Mouse (Mus musculus): ENCODE results near the gene 4930402F06Rik. TPM values are rescaled to one million over a fixed set of nuclear protein-coding genes. Genes with fewer than 3 reads are reported as not detected.

The 4930402F06Rik gene
- total RNA-seq (2017) = 0.61 TPM in 1 of 2 replicates, not detected in the other

DNA sequence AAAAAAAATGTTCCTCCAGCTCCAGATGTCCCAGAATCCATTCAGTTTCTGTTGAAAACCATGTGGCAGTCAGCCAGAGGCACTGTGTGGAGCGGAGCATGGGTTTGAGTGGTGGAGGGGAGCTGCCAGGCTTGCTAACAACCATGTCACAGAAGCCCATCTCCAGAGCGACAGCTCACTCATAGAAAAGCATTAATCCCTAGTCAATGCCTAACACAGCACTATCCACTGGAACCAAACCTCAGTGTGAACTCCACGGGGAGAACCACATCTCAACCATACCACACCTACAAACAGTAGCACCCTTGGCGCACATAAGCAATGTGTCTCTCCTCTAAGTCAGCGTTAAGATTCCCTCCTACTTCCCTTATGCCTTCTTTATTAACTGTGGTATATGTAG is at the start of gene 4930402F06Rik:
TSS of gene 4930402F06Rik (minus strand) at position 80 of the 400 bp plus-strand sequence.
- ATAC-seq (ENCODE audit: extremely low read depth, insufficient number of reproducible peaks, low FRiP score, poor library complexity, severe bottlenecking) = no peak

DNA sequence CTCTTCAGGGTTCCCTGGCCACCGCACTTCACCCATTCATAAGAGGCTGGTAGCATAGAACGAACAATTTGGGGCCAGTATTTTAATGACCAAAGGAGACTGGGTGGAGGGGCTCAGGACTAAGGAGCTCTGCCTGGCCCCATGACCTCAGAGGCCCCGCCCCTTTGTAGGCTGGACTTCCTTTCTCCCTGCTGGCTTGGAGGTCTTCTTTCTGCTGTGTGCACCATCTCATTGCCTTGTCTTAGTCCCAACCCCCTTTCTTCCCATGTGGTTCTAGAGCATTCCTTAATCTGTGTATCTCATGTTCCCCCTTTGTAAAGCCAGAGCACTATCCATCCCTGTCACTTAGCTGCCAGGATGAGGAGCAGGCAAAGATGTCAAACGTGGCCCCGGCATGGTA is 49.3 kb upstream of the 4930402F06Rik start:
- ATAC-seq (ENCODE audit: extremely low read depth, insufficient number of reproducible peaks, low FRiP score, poor library complexity, severe bottlenecking) = no peak

DNA sequence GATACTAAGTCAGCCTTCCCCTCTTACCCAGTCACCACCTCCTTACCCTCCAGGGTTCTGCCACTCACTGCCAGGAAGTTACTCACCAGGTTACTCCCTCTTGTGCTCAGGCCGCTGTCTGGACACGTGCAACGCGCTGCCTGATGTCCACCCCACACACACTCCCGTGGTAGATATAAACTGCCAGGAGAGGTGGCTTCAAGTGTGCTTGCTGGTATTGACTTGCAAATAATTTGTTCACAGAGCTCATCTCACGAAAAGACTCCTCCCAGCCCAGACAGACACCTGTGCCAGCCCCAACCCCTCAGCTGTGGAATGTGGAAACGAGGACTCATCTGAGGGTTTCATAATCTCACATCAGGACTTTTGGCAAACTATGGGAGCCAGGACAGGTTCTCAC is 48.6 kb upstream of the 4930402F06Rik start:
- ATAC-seq (ENCODE audit: extremely low read depth, insufficient number of reproducible peaks, low FRiP score, poor library complexity, severe bottlenecking) = no peak

DNA sequence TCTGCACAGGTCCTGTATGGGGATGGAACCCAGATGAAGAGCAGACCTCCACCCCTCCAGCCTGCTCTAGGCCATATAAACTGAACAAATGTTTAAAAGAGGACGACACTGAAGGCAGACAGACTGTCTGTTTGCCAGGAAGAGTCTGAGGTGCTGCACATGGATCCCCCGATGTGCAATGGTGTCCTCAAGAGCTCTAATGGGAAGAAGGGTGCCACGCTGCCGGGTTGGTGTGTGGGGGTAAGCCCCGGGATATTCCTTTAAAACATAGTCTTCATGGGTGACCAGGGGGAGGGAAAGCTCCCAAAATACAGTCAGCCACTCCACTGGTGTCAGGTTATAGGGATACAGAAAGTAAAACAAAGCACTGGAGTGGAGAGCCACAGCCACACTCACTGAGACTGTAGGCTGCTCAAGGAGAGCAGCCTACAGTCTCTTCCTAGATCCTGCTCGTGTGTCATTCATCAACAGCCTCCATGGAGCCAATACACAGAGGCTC is 47.8 kb upstream of the 4930402F06Rik start:
- no peak for ATAC-seq (ENCODE audit: extremely low read depth, insufficient number of reproducible peaks, low FRiP score, poor library complexity, severe bottlenecking)

DNA sequence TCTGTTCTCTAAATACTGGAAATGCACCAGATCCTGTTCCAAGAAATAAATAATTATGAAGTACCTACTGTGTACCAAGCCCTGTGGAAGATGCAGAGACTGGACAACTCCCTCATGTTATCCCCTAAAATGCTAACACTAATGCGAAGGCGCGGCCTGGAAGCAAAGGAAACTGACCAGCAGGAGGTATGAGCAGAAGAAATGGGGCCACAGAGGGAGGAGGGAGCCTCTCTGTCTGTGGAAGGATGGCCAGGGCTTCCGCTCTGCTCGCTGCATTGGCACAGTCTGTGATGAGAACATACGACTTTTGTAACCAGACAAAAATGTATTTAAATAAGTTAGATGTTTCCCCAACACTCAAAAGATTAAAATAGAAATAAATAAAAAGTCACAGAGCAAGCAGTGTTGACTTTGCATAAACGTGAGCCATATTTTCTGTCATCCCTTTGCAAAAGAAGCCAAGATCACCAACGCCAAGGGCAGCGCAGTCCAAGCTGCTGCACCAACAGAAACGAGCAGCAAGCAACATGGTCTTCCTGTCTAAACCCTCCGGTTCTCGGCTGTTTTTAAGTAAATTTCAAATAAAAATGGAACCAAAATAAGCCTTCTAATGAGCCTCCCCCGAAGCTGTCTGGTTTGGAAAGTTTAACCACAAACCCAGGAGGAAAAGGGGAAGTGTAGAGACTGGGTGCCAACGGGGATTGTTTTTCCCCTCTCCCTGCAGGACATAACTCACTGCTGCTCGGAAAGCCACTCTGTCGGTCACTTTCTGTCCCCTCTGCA is 47.2 kb upstream of the 4930402F06Rik start:
- ATAC-seq (ENCODE audit: extremely low read depth, insufficient number of reproducible peaks, low FRiP score, poor library complexity, severe bottlenecking) = no peak

DNA sequence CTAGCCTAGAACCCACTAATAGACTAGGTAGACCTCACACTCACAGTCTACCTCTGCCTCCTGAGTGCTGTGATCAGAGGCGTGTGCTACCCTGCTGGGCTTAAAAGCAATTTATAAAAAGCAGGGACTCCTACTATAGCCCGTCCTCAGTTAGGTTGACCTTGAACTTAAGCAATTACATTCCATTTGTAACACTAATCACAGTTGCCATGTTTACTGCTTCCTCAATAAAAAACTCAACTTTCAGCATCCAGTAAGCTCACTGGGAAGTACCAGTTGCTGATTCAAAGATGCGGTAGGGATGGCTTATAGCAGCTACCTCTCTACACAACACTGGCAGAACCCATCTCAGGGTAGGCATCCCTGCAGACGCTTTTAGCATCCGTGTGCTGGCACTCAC is 46.4 kb upstream of the 4930402F06Rik start:
- ATAC-seq (ENCODE audit: extremely low read depth, insufficient number of reproducible peaks, low FRiP score, poor library complexity, severe bottlenecking) = no peak

DNA sequence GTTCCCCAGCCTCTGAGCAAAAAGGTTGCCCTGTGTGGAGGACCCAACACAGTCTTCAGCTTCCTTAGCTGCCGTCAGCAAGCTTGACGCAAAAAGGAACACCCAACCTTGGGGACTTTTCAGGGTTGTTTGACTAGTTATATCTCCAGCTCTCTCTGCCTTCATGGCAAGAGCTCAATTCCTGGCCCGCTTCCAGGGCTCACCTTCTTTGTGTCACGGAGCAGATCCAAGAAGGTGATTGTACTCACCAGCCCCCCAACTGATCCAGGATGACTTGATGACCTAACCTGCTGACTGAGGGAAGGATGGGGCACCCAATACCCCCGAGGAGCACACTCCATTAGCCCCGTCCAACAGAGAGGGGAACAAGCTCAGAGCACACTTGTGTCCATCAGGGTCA is 45.1 kb upstream of the 4930402F06Rik start:
- ATAC-seq (ENCODE audit: extremely low read depth, insufficient number of reproducible peaks, low FRiP score, poor library complexity, severe bottlenecking) = no peak

DNA sequence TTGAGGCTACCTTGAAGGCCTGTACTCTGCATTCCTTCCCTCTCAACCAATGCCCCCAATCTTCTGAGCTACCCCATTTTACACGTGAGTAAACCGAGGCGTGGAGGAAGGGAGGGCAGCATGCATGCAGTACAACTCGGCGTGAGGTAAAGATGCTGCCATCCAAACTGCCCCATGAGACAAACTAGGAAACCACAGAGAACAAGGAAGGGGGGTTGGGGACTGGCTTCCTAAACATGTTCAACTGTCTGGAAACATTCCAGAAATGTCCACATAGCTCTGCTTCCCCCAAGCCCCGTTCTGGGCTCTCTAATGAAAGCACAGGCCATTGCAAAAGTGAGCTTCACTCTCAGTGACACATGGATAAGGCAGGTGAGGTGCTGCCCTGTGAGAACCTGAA is 44.4 kb upstream of the 4930402F06Rik start:
- ATAC-seq (ENCODE audit: extremely low read depth, insufficient number of reproducible peaks, low FRiP score, poor library complexity, severe bottlenecking) = no peak

DNA sequence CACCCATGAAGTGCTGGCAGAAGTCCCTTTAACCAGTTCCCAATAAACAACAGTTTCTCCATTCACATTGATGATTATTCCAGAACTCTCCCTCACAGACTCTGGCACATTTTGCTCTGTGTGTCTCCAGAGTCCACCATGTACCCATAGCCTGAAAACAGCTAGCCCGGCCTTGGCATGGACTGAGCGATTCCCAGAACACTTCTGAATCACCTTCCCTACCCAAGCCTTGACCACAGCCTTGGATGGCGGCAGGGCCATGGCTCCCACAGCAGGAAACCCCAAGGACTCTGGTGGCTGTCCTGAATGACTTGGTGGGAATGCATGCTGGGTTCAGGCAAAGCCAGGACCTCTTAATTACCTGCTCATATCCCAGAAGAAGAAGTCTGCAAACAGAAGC is 43.5 kb upstream of the 4930402F06Rik start:
- ATAC-seq (ENCODE audit: extremely low read depth, insufficient number of reproducible peaks, low FRiP score, poor library complexity, severe bottlenecking) = no peak

DNA sequence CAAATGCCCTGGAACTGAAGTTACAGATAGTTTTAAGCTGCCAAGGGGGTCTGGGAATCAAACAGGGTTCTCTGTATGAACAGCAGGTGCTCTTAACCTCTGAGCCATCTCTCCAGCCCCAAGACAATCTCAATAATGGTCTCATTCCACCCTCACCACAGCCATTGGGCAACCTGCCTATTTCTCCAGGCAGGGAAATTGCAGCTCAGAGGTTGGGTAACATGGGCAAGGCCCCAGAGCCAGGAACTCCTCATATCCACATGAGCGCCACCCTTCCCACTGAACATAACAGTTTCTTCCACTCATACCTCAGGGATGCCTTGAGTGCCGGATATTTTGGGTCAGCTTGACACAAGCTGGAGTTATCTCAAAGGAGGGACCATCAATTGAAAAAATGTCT is 40.8 kb upstream of the 4930402F06Rik start:
- no peak for ATAC-seq (ENCODE audit: extremely low read depth, insufficient number of reproducible peaks, low FRiP score, poor library complexity, severe bottlenecking)

DNA sequence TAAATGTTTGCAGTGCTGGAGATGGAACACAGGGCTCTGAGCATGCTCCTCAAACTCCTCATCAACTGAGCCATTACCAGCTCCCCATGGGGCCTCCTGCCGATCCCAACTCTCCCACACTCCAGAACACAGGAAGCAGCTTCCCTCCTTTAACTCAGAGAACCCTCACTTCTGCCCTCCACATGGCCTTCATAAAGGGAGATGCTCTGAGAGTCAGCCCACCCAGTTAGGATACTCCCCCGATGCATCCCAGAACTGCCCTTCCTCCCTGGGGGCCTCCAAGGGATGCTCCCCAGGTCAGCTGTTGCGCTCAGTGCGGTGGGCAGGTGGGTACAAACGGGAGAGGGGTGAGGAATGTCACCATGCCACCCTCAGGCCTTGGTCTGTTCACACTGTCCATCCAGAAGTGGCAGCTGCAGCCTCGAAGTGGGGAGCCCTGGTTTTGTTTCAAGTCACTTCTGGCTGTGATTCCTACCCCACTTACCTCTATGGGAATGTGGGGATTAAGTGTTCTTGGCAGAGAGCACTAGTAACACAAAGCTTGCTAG is 37.7 kb upstream of the 4930402F06Rik start:
- no peak for ATAC-seq (ENCODE audit: extremely low read depth, insufficient number of reproducible peaks, low FRiP score, poor library complexity, severe bottlenecking)

DNA sequence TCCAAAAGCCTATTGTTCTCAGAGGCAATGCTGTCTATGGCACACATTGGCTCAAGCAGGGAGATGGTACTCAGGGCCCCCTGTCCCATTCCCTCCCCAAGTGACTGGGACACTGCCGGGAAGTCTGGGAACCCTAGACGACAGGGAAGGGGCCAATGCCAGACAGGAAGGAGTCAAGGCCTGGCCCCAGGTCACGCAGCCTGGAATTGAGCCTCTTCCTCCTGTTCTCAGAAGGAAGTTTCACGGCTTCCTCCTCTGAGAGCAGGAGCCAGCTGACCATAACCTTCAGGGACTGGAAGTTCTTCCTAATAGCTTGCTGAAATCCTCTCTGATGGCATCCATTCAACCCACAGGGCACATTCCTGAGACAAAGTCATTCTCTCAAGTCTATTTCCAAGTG is 36.5 kb upstream of the 4930402F06Rik start:
- no peak for ATAC-seq (ENCODE audit: extremely low read depth, insufficient number of reproducible peaks, low FRiP score, poor library complexity, severe bottlenecking)

DNA sequence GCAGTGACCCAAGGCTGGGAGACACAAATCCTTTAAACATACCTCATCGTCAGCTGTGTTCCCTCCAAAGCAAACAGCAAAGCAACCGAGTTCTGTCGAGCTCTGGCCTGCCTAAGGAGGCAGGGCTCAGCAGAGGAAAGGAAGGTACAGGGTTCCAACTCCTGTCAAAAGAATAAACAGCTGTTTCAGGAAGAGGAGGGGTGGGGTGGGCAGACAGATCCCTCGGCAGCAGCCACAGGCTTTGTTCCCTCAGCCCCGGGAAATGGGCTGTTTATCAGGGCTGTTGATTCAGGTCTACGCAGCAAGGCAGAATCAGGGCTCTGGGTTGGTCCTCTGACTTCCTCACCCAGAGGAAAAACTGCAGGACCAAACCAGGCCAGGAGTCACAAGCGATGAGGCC is 35.5 kb upstream of the 4930402F06Rik start:
- ATAC-seq (ENCODE audit: extremely low read depth, insufficient number of reproducible peaks, low FRiP score, poor library complexity, severe bottlenecking) = no peak

DNA sequence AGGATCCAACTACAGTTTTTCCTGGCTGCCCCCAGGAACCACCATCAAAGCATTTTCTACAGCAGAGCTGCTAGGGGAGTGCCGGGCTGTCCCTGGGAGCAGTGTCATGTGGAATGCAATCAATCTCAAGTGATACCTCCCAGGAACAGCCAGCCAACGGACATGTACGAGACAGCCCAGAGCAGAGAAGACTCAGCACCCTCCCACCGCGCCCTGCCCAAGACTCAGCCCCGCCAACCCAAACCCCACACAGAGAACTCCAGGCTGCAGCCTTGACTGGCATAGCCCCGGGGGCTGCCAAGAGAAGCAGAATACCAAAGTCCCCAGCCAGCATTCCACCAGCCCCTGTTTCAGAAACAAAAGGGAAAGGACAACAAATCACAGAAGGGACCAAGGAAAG is 35.0 kb upstream of the 4930402F06Rik start:
- ATAC-seq (ENCODE audit: extremely low read depth, insufficient number of reproducible peaks, low FRiP score, poor library complexity, severe bottlenecking) = no peak

DNA sequence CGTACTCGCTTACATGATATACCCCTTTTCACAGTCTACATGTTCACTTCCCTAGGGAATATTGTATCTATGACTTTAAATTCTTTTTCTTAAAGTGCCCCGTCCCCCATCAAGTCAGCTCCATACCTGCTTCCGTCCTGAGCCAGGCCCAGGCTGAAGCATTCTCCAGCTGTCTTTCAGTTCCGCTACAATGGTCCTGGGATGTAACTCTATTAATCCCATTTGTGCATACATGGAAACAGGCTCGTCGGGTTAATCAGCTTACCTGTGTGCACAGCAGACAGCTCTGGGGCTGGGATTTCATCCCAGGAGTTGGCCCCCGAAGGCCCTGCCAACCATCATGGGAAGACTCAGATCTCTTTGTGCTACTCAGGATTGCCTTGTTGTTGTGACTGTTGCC is 33.8 kb upstream of the 4930402F06Rik start:
- no peak for ATAC-seq (ENCODE audit: extremely low read depth, insufficient number of reproducible peaks, low FRiP score, poor library complexity, severe bottlenecking)

DNA sequence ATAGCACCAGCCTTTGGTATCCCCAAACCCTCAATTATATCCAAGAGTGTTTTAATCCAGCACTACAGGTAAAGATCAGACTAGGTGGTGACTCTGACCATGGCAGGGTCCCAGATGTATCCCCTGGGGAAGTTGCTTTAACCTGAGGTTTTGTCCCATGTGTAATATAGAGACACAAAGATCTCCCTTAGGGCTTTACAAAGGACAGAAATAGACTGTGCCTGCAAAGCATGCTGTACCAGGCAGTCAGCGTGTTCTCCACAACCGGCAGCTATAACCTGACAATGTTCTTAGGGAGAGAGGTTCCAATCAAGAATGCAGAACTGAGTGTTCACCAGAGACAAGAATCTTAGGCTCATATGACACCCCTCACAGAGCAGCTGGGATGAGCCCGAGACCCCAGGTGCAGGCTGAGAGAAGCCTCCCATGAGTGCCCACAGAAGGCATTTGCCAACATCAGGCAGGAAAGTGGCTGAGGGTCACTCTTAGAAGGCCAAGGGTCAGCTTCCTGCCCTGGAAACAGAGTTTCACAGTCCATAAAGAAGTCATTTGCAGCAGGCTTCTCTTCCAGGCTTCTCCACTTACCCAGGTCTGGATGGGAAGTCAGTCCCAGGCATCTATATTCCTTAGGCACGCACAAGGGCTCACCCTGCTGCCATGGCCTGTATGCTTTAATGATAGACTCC is 31.8 kb upstream of the 4930402F06Rik start:
- no peak for ATAC-seq (ENCODE audit: extremely low read depth, insufficient number of reproducible peaks, low FRiP score, poor library complexity, severe bottlenecking)

DNA sequence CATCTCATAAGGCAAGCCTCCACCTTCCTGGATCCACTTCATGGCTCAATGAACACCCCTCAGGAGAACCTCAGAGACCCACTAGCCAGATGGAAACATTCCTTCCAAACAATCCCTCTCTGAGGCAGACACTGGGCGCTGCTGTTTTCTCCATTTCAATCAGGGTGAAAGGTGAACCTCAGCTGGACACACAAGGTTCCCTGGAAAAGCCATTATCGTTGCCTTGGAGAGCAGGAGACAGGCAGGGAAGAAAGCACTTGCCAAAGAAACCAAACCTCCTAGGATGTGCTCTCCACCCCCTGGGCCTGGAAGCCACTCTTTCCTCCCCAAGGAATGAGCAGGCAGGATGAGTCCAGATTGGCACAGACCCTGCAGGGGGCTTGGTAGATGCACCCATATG is 30.6 kb upstream of the 4930402F06Rik start:
- ATAC-seq (ENCODE audit: extremely low read depth, insufficient number of reproducible peaks, low FRiP score, poor library complexity, severe bottlenecking) = no peak

DNA sequence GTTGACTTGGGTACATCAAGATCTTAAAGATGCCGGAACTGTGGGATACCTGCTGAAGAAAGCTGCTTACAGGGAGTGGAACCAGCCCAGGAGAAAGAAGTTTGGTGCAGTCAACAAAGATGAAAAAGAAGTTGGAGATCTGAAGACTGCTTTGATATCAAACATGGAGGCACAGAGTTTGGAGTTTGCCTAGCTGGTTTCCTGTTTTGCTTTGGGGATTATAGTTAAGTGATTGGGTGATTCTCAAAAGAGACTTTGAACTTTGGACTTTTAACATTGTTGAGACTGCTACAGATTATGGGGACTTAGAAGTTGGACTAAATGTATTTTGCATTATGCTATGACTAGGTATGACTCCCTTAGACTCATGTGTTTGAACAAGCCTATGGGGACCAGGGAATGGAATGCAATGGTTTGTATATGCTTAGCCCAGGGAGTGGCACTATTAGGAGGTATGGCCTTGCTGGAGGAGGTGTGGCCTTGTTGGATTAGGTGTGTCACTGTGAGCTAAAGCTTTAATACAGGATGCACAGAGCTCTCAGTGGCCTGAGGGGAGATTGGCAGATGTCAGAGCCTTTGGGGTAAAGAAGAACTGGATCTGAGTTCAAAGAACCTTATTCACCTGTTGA is 26.9 kb upstream of the 4930402F06Rik start:
- ATAC-seq (ENCODE audit: extremely low read depth, insufficient number of reproducible peaks, low FRiP score, poor library complexity, severe bottlenecking) = no peak

DNA sequence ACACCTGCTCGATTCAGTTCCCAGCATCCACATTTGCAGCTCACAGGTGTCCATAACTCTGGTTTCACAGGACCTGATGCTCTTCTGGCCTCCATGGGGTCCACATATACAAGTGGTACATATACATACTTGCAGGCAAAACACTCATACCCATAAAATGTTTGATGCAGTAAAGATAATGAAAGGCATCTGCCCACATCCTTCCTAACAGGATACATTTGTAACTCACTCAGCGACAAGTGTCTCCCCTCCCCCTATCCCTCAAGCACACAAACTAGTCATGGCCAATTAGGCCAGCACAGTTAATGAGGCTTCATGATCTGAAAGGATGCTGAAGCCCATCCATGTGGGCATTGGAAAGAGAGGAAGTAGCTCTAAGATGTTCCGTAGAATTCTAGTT is 25.4 kb upstream of the 4930402F06Rik start:
- ATAC-seq (ENCODE audit: extremely low read depth, insufficient number of reproducible peaks, low FRiP score, poor library complexity, severe bottlenecking) = no peak

DNA sequence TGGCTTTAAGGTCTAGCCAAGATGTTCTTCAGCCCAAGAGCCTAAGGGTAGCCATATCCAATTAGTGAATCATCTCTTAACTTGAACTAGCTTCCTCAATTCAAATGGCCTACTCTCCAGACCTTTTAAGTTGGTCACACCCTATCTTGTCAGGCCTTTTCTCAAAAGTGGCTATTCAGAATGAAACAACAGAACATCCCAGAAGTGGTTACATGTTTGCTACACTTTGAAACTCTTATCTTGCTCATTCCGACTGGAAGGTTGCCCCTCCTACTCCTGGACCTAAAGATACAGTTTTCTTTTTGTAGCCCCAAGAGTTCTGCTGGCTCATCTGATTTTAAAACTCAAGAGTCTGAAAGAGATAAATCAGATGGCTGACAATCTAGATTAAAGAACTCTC is 23.7 kb upstream of the 4930402F06Rik start:
- ATAC-seq (ENCODE audit: extremely low read depth, insufficient number of reproducible peaks, low FRiP score, poor library complexity, severe bottlenecking) = no peak

Data from neutrophil, adult 5-6 weeks (primary cell).